Mouse (Mus musculus): Measurements from ENCODE around the gene 2810004N23Rik. TPM values are rescaled to one million over a fixed set of nuclear protein-coding genes. Genes with fewer than 3 reads are reported as not detected.

2810004N23Rik gene
- polyA plus RNA-seq, 2 experiments from 2014 or later = 28.2 to 28.7 TPM

- ATAC-seq = no peak
Measured at GRCm38 (mm10) chr8:124819612-124820115, 43.3 kb downstream of the 2810004N23Rik start.

GRCm38 (mm10) chr8:124817361-124817760 lies 45.6 kb downstream of the 2810004N23Rik start:
- no peak for ATAC-seq

GRCm38 (mm10) chr8:124816866-124817265 lies 46.1 kb downstream of the 2810004N23Rik start:
- ATAC-seq = no peak

GRCm38 (mm10) chr8:124815870-124816269 lies 47.0 kb downstream of the 2810004N23Rik start:
- no peak for ATAC-seq

- ATAC-seq = no peak
Measured at GRCm38 (mm10) chr8:124813326-124813725, 49.6 kb downstream of the 2810004N23Rik start.

- ATAC-seq = no peak
Measured at GRCm38 (mm10) chr8:124810689-124811394, 52.1 kb downstream of the 2810004N23Rik start.

GRCm38 (mm10) chr8:124810056-124810610 lies 52.8 kb downstream of the 2810004N23Rik start:
- ATAC-seq = no peak

GRCm38 (mm10) chr8:124809419-124809818 lies 53.5 kb downstream of the 2810004N23Rik start:
- ATAC-seq = no peak

- no peak for ATAC-seq
Measured at GRCm38 (mm10) chr8:124805990-124806389, 56.9 kb downstream of the 2810004N23Rik start.

GRCm38 (mm10) chr8:124803824-124804702 lies 58.9 kb downstream of the 2810004N23Rik start:
- no peak for ATAC-seq

- no peak for ATAC-seq
Measured at GRCm38 (mm10) chr8:124800542-124800941, 62.4 kb downstream of the 2810004N23Rik start.

GRCm38 (mm10) chr8:124795781-124796488 lies 67.0 kb downstream of the 2810004N23Rik start:
- no peak for ATAC-seq

- ATAC-seq = no peak
Measured at GRCm38 (mm10) chr8:124794486-124794780, 68.5 kb downstream of the 2810004N23Rik start.

- no peak for ATAC-seq
Measured at GRCm38 (mm10) chr8:124793661-124794485, 69.0 kb downstream of the 2810004N23Rik start.

- ATAC-seq = peak; percentile 57
Measured at GRCm38 (mm10) chr8:124793172-124793651, 69.7 kb downstream of the 2810004N23Rik start.

- ATAC-seq = no peak
Measured at GRCm38 (mm10) chr8:124792708-124793107, 70.2 kb downstream of the 2810004N23Rik start, which contains the start of gene Trim67. Trim67 (plus strand) TSS chr8:124793092.

GRCm38 (mm10) chr8:124792186-124792585 lies 70.7 kb downstream of the 2810004N23Rik start:
- ATAC-seq = no peak

- ATAC-seq = no peak
Measured at GRCm38 (mm10) chr8:124791751-124792150, 71.2 kb downstream of the 2810004N23Rik start.

GRCm38 (mm10) chr8:124790676-124791075 lies 72.2 kb downstream of the 2810004N23Rik start:
- no peak for ATAC-seq

All from activated CD4-positive, CD25-positive, alpha-beta regulatory T cell, adult 4 months (primary cell).